Mouse (Mus musculus): Measurements from ENCODE around the gene Smim13.
"Not testable (repeated sequence)": the region's sequence is repeated elsewhere in the genome, so short reads cannot be mapped to it uniquely, and the experiment has no call there.

Gene Smim13

DNA sequence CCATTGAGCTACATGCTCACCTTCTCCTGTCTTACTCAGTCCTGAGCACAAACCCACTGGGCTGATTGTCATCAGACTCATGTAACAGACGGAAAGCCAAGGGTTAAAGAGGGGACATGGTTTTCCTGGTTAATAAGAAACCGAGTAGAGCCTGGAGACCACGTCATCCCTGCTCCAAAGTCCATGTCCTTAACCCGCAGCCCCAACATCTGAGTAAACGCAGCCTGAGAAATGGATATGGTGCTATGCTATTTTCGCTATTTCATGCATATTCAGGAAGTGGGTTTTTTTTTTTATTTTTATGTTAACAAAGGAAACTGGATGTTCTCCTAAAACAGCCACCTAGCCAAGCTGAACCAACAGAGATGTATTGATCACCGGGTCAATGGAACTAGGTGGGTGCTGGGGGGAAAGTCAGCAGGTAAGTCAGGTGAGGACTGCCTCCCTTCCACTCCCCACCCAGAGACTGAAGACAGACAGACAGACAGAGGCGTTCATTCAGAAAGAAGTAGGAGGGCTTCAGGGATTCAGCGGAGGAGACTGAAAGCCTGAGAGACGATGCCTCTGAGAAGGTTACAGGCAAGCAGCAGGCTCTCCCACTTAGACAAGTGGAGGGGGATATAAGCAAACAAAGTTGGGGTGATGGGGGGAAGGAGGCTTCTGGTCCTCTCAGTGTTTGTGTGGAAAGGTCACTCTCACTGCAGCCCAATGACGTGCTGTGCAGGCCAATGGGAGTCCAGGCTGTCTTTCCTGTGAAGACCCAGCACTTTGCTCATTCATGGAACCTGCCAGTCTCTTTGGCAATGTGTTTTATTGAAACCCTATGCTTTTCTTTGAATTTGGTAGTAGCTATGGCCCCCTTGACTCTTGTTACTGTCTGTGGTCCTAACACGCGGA is 13.6 kb upstream of the Smim13 start:
- in situ Hi-C loops (cut with MboI, MseI): loop anchor here (5.0 kb wide), 2 partner anchors 99 to 394 kb away; no protein-coding TSS in a partner anchor

DNA sequence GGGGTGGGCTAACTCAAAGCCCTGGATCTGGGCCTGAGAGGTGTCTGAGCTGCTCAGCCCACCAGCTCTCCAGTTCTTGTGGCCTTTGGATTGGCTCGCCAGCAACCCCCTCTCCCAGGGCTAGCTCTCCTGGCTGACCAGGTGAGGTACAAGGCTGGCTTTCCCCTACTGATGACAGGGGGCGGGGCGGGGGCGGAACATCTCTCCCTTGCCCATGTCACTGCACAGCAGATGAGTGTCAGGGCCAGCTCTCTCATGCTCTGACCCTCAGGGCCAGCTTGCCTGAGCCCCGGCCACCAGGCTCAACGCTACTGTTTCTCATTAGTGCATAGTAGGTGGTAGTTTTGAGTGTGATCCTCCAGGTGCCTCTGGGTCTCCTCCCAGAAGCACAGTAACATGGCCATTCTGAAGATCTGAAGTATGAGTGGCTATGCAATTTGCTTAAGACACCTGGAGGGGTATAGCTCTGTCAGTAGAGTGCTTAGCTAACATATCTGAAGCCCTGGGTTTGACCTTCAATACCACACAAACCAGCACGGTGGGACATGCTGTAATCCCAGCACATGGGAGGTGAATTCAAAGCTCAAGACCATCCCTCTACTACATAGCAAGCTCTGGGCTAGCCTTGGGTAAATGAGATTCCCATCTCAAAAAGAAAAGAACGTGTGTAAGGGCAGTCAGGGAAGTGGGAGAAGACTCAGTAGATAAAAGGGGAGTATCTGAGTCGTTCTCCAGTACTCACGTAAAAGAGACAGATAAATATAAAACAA is 11.4 kb upstream of the Smim13 start:
- in situ Hi-C loops (cut with MboI, MseI): loop anchor here (5.0 kb wide), 2 partner anchors 101 to 396 kb away; no protein-coding TSS in a partner anchor

- in situ Hi-C loops (cut with MboI, MseI): loop anchor here (5.0 kb wide), 2 partner anchors 101 to 396 kb away; no protein-coding TSS in a partner anchor
These were observed 10.9 kb upstream of the Smim13 start for GRCm38 (mm10) chr13:41238805-41239130.

- in situ Hi-C loops (cut with MboI, MseI): loop anchor here (10.0 kb wide), 1 partner anchor 227 kb away; the partner anchor contains the start of gene Tmem14c
These were observed 8.1 kb upstream of the Smim13 start for GRCm38 (mm10) chr13:41241557-41241956.

DNA sequence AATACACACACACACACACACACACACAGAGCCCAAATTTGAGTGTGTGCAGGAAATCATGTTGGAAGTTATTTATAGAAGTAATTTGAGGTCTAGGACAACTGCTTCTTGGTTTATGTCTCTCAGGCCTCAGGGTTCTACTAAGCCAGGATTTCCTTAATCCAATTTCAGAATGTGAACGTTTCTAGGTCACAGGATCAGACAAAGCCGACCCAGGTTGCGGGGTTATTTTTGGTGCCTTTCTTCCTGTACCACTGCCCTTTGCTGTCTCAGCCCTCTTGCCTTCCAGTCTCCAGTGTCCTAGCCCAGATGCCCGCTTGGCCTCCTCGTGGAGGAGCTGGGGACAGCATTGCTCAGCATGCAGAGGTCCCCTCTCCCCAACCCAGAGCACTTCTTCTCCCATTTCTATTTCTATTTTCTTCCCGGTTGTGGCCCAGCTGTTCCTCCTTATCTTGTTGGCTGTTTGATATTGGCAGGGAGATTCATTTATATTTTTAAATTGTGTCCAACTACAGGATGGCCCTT is 5.3 kb upstream of the Smim13 start:
- in situ Hi-C loops (cut with MboI, MseI): loop anchor here (10.0 kb wide), 1 partner anchor 230 kb away; the partner anchor contains the start of gene Tmem14c

- in situ Hi-C loops (cut with MboI, MseI): loop anchor here (5.0 to 10.0 kb wide), 2 partner anchors 167 to 234 kb away; partner anchors contain the start of gene Tmem14c
These were observed 708 bp upstream of the Smim13 start for GRCm38 (mm10) chr13:41248751-41249520.

DNA sequence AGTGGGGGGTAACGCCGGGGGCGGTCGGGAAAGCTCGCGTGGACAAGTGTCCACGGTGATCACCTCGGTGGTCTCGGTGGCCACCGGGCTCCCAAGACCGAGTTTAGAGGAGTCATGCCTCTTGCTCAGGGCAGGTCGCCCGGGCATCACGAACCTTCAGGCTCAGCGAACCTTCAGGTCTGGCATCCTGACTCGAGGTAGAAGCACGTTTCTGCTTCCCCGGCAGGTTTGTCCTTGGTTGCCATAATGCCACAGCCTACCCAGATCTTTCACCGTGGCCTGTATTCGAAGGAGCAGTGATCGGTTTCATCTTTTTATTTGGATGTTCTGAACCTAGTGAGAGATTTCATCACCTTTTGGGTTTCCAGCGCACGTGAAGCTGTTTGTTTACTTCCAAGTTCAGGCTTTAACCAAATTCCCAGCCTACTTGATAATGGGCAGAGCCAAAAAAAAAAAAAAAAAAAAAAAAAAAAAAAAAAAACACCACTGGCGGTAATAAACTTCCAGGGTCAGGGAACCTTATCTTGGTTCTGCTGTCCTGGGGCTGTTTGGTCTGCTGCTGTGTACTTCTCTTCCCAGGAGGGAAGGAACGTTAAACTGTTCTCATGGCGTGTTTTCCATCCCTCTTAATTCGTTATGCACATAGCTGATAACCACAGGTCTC is 806 bp downstream of the Smim13 start:
- in situ Hi-C loops (cut with MboI, MseI): no loop called here

DNA sequence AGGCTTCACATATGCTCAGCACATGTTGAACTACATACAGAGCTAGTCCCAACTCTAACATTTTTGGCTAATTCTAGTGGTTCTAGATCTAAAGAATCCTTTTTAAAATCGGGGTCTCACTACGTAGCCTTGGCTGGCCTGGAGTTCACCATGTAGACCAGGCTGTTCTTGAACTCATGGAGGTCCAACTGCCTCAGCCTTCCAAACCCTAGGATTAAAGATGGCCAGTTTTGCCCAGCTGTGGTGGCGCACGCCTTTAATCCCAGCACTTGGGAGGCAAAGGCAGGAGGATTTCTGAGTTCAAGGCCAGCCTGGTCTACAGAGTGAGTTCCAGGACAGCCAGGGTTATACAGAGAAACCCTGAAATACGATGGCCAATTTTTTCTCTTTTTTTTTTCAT is 1.6 kb downstream of the Smim13 start:
- in situ Hi-C loops (cut with MboI, MseI): not testable (repeated sequence)

DNA sequence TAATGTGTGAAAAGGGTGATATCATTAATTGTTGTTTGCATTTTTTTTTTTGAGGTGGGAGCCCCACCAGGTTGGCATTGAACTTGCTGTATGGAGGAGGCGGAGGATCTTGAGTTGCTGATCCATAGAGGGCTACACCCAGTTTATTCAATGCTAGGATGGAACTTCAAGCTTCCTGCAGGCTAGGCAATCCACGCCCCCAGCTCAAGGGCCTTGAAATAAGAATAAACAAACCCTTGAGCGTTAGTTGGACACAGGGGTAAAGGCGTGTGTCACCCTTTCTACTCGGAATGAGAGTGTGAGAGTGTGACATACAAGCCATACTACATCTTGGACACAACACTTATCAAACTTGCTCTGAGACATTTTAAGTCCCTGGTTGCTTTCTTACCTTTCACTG is 2.0 kb downstream of the Smim13 start:
- in situ Hi-C loops (cut with MboI, MseI): no loop called here

- in situ Hi-C loops (cut with MboI, MseI): no loop called here
These were observed 2.5 kb downstream of the Smim13 start for GRCm38 (mm10) chr13:41252141-41252540.

DNA sequence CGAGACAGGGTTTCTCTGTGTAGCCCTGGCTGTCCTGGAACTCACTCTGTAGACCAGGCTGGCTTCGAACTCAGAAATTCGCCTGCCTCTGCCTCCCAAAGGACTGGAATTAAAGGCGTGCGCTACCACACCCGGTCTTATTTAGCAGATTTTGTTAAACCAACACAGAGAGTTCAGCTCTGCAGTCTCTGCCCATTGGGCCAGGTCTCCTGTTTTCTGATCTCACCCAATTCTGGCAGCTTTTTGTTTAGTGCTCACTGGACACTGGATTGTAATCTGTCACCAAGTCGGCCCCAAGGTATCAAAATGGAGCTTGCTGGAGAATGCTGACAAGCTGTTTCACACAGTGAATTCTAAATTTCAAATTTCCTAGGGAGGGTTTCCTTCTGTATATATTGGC is 3.1 kb downstream of the Smim13 start:
- in situ Hi-C loops (cut with MboI, MseI): no loop called here

DNA sequence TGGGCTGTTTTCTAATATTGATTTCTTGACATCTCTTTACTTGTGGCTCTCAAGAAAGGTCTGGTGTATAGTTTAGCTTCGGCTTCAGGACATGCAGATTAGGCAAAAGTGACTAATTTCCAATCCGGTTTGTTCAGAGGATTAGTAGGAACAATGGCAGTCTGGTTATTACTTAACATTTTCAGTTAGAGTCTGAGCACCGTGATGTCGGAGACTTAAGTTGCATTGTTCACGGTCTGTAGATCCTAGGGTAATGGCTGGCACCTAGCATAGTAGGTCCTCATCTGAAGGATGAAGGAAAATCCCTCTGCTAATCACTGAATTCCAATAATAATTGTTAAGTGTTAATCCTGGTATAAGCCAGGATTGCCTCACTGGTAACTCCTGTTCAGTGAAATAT is 6.5 kb downstream of the Smim13 start:
- in situ Hi-C loops (cut with MboI, MseI): no loop called here

DNA sequence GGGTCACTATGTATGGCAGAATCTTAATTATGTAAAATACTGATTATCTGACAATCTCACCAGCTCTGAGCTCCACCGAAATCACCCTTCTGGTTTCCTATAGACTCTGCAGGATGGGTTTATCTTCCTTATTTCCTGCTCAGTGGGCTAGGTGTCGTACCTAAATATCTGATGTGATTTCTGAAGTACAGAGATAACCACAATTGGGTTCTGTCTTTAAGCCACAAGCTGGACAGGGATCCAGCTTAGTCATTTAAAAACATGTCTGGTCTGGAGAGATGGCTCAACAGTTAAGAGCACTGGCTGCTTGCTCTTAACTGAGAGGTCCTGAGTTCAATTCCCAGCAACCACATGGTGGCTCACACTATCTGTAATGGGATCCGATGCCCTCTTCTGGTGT is 7.3 kb downstream of the Smim13 start:
- in situ Hi-C loops (cut with MboI, MseI): no loop called here

DNA sequence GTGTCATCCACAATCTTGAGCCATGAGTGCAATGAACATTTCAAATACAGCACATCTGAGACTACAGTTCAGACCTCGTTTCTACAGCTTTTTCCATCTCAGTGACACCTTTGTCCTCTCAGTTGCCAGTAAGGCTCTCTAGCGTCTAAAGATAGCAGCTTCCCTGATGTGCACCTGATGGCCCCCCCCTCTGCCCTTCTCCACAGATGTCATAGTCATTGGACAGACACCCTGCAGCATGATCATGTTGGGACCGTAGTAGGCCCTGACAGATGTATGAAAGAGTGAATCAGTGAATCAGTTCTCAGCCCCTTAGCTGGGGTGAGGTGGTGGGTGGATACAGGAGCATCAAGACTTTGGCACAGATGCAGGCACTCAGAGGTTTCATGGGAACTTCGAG is 8.2 kb downstream of the Smim13 start:
- in situ Hi-C loops (cut with MboI, MseI): no loop called here

GRCm38 (mm10) chr13:41261617-41262016 is 12.0 kb downstream of the Smim13 start:
- in situ Hi-C loops (cut with MboI, MseI): not testable (repeated sequence)

GRCm38 (mm10) chr13:41263304-41264006 is 13.8 kb downstream of the Smim13 start:
- in situ Hi-C loops (cut with MboI, MseI): no loop called here

GRCm38 (mm10) chr13:41267827-41268408 is 18.3 kb downstream of the Smim13 start:
- in situ Hi-C loops (cut with MboI, MseI): no loop called here

DNA sequence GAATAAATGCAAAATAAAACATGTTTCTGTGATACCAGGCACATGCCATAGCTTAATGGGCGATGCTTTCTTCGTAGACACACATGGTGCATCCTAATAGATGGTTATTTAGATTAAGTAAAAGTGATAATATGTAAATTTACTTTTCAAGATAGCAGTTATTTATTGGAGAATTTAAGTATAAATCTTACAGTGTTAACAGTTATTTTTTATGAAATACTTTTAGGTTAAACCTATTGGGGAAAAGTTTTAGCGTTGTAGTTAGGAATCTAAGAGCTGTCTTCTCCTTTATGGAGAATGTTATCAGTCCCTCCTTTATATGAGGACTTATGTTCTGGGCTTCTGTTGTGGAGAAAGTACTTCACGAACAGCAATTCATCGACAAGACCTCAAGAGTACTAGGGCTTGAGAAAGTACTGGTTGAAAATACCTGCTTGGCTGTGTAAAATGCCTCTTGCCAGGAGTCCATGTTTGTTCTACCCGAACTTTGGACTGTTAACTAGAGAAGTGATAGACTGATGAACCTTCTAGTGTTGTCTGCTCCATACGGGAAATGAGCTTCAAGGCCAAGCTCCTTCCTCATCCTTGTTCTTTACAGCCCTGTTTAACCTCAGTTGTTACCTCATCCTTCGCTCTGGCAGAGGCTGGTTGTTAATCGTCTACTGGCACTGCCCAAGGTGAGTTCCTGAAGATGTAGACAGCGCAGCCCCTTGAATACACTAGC is 24.4 kb downstream of the Smim13 start, which contains the start of gene Gm17364:
Gene Gm17364, minus strand, starts transcription at position 51 of the 724 bp plus-strand sequence.
- in situ Hi-C loops (cut with MboI, MseI): no loop called here

DNA sequence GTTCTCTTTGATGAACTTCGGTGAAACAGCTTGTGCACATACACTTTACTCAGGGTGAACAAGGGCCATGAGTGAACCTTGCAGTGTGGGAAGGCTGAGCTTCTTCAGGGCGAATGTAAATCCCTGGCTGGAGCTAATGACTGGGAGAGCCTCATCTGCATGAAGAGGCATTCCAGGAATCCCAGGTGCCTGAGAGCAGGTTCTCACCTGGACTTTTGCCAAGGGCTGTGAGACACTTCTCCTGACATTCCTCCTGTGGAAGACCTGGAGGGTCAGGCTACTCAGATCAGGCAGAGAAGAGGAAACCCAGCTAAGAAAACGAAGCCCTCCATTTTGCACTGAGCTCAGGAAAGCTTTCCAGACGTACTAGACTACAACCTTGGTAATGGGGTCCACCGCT is 31.1 kb downstream of the Smim13 start:
- in situ Hi-C loops (cut with MboI, MseI): loop anchor here (5.0 to 10.0 kb wide), 2 partner anchors 294 to 357 kb away; no protein-coding TSS in a partner anchor

Data from T-helper 1 cell (primary cell).